Mouse (Mus musculus) limb, embryonic 14.5 days (tissue): ENCODE measurements around the gene Miga1. TPM values are rescaled to one million over a fixed set of nuclear protein-coding genes. Genes with fewer than 3 reads are reported as not detected.
A peak's percentile ranks its signal among the peaks of the same experiment; 100 is the strongest.

Source experiments
- ATAC-seq: fragments of 200-750 bp; cut with Nextera tagmentation; 2 replicates; pipeline ENCODE4 v1.8.0; 2017; ENCODE audit warnings: low read depth, moderate number of reproducible peaks, moderate TSS enrichment; ENCODE audit not compliant: low FRiP score
- DNase-seq: peaks from one replicate; pipeline ENCODE4 v3.0.0-alpha.2; 2015; ENCODE audit warnings: low spot score
- H3K27ac ChIP-seq: fragments of 300-500 bp; sonication (generic); replicated peaks from 2 replicates; pipeline ENCODE4 v1.5.1; 2014; ENCODE audit warnings: low read depth, mild to moderate bottlenecking, low read length, moderate library complexity, mixed read lengths
- H3K27me3 ChIP-seq: fragments of 300-500 bp; sonication (generic); 2 replicates; pipeline ENCODE4 v1.6.1; 2014; ENCODE audit warnings: low read length, mixed read lengths; ENCODE audit not compliant: control insufficient read depth, insufficient read depth
- H3K36me3 ChIP-seq: fragments of 300-500 bp; sonication (generic); 2 replicates; pipeline ENCODE4 v1.6.1; 2014; ENCODE audit warnings: mild to moderate bottlenecking, low read length, moderate library complexity, mixed read lengths; ENCODE audit not compliant: control insufficient read depth, insufficient read depth
- H3K4me1 ChIP-seq: fragments of 300-500 bp; sonication (generic); 2 replicates; pipeline ENCODE4 v1.6.1; 2014; ENCODE audit warnings: antibody characterized with exemption, low read length, mixed read lengths; ENCODE audit not compliant: control insufficient read depth, insufficient read depth
- H3K4me2 ChIP-seq: fragments of 300-500 bp; sonication (generic); replicated peaks from 2 replicates; pipeline ENCODE4 v1.6.1; 2014; ENCODE audit warnings: low read depth, mild to moderate bottlenecking, low read length, moderate library complexity; ENCODE audit not compliant: severe bottlenecking
- H3K4me3 ChIP-seq: fragments of 300-500 bp; sonication (generic); replicated peaks from 2 replicates; pipeline ENCODE4 v1.5.1; 2014; ENCODE audit warnings: low read length
- H3K9ac ChIP-seq: fragments of 300-500 bp; sonication (generic); 2 replicates; pipeline ENCODE4 v1.6.1; 2014; ENCODE audit warnings: mild to moderate bottlenecking, low read depth, low read length, moderate library complexity; ENCODE audit not compliant: severe bottlenecking
- H3K9me3 ChIP-seq: fragments of 300-500 bp; sonication (generic); 2 replicates; pipeline ENCODE4 v1.6.1; 2016; ENCODE audit warnings: low read length; ENCODE audit not compliant: control insufficient read depth
- POLR2A ChIP-seq: fragments of 200-500 bp; IDR thresholded peaks from 2 replicates; pipeline ENCODE4 v1.8.0; 2012; ENCODE audit warnings: inconsistent platforms, mild to moderate bottlenecking, moderate library complexity, borderline replicate concordance; ENCODE audit not compliant: insufficient read depth, insufficient read length; ENCODE audit errors: extremely low read depth
- WGBS: fragments of 180-500 bp; shearing (Covaris S2); extraction: QIAGEN DNeasy Blood & Tissue Kit; methylation state at CpG from one replicate; pipeline ENCODE4 v1.1.7; 2014; 5-methylcytosine and 5-hydroxymethylcytosine counted together
- polyA plus RNA-seq, 2 experiments: library from polyadenylated mRNA; depleted of rRNA in 1 of 2; stranded (reverse) in 1 of 2; unstranded in 1 of 2; fragments of >200 nt; fragmentation: Nextera tagmentation in 1 of 2; extraction: Ambion mirVana in 1 of 2; gene quantifications; 2 replicates each; pipeline versions ENCODE4 v1.2.1 to v1.2.3; 2012 to 2014

The Miga1 gene
- polyA plus RNA-seq, 2 experiments, result 18.0 to 19.8 TPM

DNA sequence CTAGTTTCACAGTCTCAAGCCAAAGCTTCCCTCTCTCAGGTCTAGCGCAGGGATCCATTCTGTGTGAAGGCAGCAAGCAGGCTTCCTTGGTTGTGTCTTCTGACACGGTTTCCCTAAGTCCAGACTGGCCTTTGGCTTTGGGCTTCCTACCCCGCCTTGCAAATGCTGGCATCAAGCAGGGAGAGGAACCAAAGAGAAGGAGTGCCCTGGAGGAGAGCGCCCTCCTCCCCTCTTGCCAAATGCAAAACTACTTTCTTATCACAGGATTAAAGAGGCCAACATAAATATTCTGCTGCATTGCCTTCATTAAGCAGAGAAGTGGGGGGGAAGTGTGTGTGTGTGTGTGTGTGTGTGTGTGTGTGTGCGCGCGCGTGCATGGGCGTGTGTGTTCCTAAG is 31.0 kb downstream of the Miga1 start:
- H3K4me1 ChIP-seq, result 0 out of 2 replicates have a peak, but pooled peaks cover 5% of the 10 kb centered on the region
- H3K9me3 ChIP-seq, result no peaks in the 10 kb centered on the region
- H3K4me2 ChIP-seq, result no peak overlapping the region
- no peak overlapping the region for H3K9ac ChIP-seq
- DNase-seq, result no peak
- WGBS, result 91% methylated on average over 9 of the region's 9 CpGs
- H3K27me3 ChIP-seq, result no peaks in the 10 kb centered on the region
- H3K27ac ChIP-seq, result no peak overlapping the region
- ATAC-seq, result no peak
- H3K36me3 ChIP-seq, result peaks cover 31% of the 10 kb centered on the region
- no peak overlapping the region for H3K4me3 ChIP-seq
- no peak for TF ChIP-seq POLR2A

- WGBS, result 34% methylated on average over 10 of the region's 10 CpGs
- H3K36me3 ChIP-seq, result peaks cover 31% of the 10 kb centered on the region
- no peaks in the 10 kb centered on the region for H3K27me3 ChIP-seq
- ATAC-seq, result peak; percentile 31; the same call in 1 of the 2 replicates
- no peak overlapping the region for H3K9ac ChIP-seq
- H3K9me3 ChIP-seq, result no peaks in the 10 kb centered on the region
- 0 out of 2 replicates have a peak overlapping the region, but pooled peaks have one; percentile 3 for H3K27ac ChIP-seq
- no peak overlapping the region for H3K4me3 ChIP-seq
- H3K4me2 ChIP-seq, result no peak overlapping the region
- H3K4me1 ChIP-seq, result peaks cover 10% of the 10 kb centered on the region; the same call in 1 of the 2 replicates
- peak; percentile 42 for DNase-seq
- TF ChIP-seq POLR2A, result no peak
Observed at GRCm38 (mm10) chr3:152308485-152309249, 31.5 kb downstream of the Miga1 start.

DNA sequence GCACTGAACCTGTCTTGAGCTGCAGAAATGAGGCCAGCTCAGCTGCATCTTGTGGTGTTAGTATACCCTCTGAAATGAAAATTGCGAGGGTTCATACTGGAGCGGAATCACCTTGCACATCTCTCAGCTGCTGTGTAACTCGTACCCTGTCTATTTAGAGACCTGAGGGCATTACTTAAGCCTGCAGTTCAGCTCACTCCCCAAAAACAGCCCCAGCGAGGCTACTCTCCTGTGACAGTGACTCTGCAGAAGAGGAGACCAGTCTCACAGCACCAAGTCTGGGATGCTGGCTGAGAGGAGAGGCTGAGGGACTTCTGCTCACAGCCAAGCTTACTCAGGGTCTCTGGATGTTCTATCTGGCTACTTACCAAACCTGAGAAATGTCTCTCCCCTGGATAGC is 34.2 kb downstream of the Miga1 start:
- WGBS, result 83% methylated on average over 4 of the region's 4 CpGs
- H3K9ac ChIP-seq, result no peak overlapping the region
- H3K4me2 ChIP-seq, result no peak overlapping the region
- H3K9me3 ChIP-seq, result no peaks in the 10 kb centered on the region
- no peak overlapping the region for H3K27ac ChIP-seq
- TF ChIP-seq POLR2A, result no peak
- ATAC-seq (no peak), DNase-seq (no peak)
- H3K4me3 ChIP-seq, result no peak overlapping the region
- no peaks in the 10 kb centered on the region for H3K27me3 ChIP-seq
- H3K4me1 ChIP-seq, result peaks cover 10% of the 10 kb centered on the region; the same call in 1 of the 2 replicates
- H3K36me3 ChIP-seq, result peaks cover 19% of the 10 kb centered on the region

GRCm38 (mm10) chr3:152305080-152305479 is 35.1 kb downstream of the Miga1 start:
- no peak for DNase-seq
- Histone ChIP-seq H3K27me3 (no peaks in the 10 kb centered on the region), H3K9me3 (no peaks in the 10 kb centered on the region), H3K36me3 (peaks cover 19% of the 10 kb centered on the region), H3K4me2 (no peak overlapping the region), H3K4me3 (no peak overlapping the region), H3K27ac (no peak overlapping the region), H3K4me1 (peaks cover 10% of the 10 kb centered on the region; the same call in 1 of the 2 replicates), H3K9ac (no peak overlapping the region)
- ATAC-seq, result no peak
- TF ChIP-seq POLR2A, result no peak
- 79% methylated on average over 8 of the region's 8 CpGs for WGBS

DNA sequence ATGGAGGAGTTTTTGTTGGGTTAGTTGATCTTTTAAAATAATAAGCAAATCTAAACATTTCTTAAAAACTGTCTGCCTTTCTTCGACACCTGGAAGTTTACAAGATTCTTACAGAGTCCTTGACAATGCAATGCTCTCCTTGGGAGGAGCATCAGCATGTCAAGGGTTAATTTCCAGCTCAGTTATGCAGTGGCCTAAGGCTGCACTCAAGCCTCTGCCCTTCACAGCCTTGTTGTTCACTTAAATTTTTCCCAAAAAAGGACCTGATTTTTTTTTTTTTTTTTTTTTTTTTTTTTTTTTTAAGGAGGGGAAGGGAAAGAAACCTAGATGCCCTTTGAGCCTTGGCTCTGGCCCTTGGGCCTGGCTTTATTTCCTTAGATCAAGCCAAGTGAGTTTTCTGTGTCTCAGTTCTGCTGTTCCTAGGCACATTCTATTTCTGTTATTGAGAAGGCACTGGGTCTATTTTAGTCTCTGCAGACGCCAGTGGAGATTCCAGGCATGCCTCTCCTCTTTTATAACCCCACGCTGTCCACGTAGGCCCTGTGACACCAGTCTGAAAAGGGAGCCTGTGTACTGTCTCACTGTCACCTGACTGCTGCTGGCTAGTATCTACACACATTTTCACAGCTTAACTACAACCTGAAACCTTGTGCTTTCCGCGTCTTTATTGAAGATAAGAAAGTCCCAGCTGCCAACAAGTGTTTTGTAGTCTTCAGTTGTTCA is 36.0 kb downstream of the Miga1 start:
- no peaks in the 10 kb centered on the region for H3K9me3 ChIP-seq
- peaks cover 10% of the 10 kb centered on the region; the same call in 1 of the 2 replicates for H3K4me1 ChIP-seq
- TF ChIP-seq POLR2A, result no peak
- no peak overlapping the region for H3K4me3 ChIP-seq
- no peak for DNase-seq
- peak; percentile 53; the same call in 1 of the 2 replicates for ATAC-seq
- no peaks in the 10 kb centered on the region for H3K27me3 ChIP-seq
- no peak overlapping the region for H3K9ac ChIP-seq
- 26% methylated on average over 6 of the region's 6 CpGs for WGBS
- 0 out of 2 replicates have a peak overlapping the region, but pooled peaks have one; percentile 38 for H3K27ac ChIP-seq
- no peak overlapping the region for H3K4me2 ChIP-seq
- peaks cover 19% of the 10 kb centered on the region for H3K36me3 ChIP-seq
